In the genomic region with DNA sequence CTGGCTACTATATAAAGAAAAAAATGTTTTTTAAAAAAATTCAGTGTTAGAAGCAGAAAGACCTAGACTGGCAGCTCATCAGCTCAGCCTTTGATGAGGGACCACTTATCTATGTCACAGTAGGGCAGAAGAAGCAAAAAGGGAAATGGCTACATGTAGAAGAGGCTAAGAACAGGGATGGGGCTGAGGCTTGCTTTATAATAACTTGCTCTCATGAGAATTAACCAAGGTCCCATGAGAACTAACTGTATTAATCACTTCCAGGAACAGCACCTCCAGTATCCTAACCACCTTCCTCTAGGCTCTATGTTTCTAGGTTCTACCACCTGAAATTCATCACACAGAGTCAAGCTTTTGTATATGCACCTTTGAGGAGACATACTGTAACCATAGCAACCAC, we compare ENCODE assay signal across 27 mouse cellular contexts. TPM values are rescaled to one million over a fixed set of nuclear protein-coding genes. Genes with fewer than 3 reads are reported as not detected.
"Had no signal": no experiment of that assay in that cellular context is flagged by ENCODE, and none has a peak within 500 bp of the region (broad histone marks: within the 10 kb centered on the region; RNA-seq: fewer than 3 reads in every experiment).

No protein-coding gene starts in this region.

- H3K9me3 ChIP-seq: heart, embryonic 10.5 days; heart, embryonic 12.5 days; hindbrain, embryonic 10.5 days; hindbrain, embryonic 12.5 days; intestine, embryonic 15.5 days; limb, embryonic 10.5 days; limb, embryonic 12.5 days; liver, embryonic 13.5 days had no signal

- ATAC-seq: hindbrain, embryonic 16.5 days; inflammation-experienced regulatory T-cells, adult 6 months; intestine, embryonic 15.5 days; intestine, postnatal 0 days had no signal

- H3K27ac ChIP-seq: gastrocnemius, adult 2 months; heart, embryonic 10.5 days; hindbrain, embryonic 10.5 days; hindbrain, embryonic 12.5 days; hindbrain, embryonic 14.5 days; intestine, embryonic 15.5 days; layer of hippocampus, adult 2 months; left cerebral cortex, adult 2 months; limb, embryonic 10.5 days; limb, embryonic 12.5 days; liver, embryonic 13.5 days had no signal

- H3K9ac ChIP-seq: heart, embryonic 12.5 days; hindbrain, embryonic 12.5 days; hindbrain, embryonic 14.5 days; intestine, embryonic 15.5 days; limb, embryonic 12.5 days; liver, embryonic 13.5 days had no signal

- H3K4me3 ChIP-seq: gastrocnemius, adult 2 months; heart, embryonic 10.5 days; heart, embryonic 12.5 days; hindbrain, embryonic 10.5 days; hindbrain, embryonic 12.5 days; intestine, embryonic 15.5 days; layer of hippocampus, adult 2 months; left cerebral cortex, adult 2 months; limb, embryonic 10.5 days; limb, embryonic 12.5 days; liver, embryonic 13.5 days had no signal

- DNase-seq: gastrocnemius, adult 2 months; gastrocnemius, postnatal 14 days; gastrocnemius, postnatal 36 days; heart, adult 18-20 months; heart, postnatal 10 days; heart, postnatal 4 days; kidney, adult 18-20 months; kidney, adult 8-10 months; kidney, postnatal 10 days; kidney, postnatal 25 days; kidney, postnatal 4 days; liver; liver, embryonic 13.5 days had no signal

- H3K4me1 ChIP-seq: heart, embryonic 10.5 days; heart, embryonic 12.5 days; hindbrain, embryonic 10.5 days; hindbrain, embryonic 12.5 days; intestine, embryonic 15.5 days; limb, embryonic 10.5 days; limb, embryonic 12.5 days; liver, embryonic 13.5 days had no signal

- H3K27me3 ChIP-seq: heart, embryonic 12.5 days; hindbrain, embryonic 12.5 days; intestine, embryonic 15.5 days; limb, embryonic 12.5 days; liver, embryonic 13.5 days had no signal

- H3K36me3 ChIP-seq: heart, embryonic 10.5 days; heart, embryonic 12.5 days; hindbrain, embryonic 10.5 days; hindbrain, embryonic 12.5 days; intestine, embryonic 15.5 days; limb, embryonic 10.5 days; limb, embryonic 12.5 days; liver, embryonic 13.5 days had no signal

- H3K4me2 ChIP-seq: heart, embryonic 12.5 days; hindbrain, embryonic 12.5 days; hindbrain, embryonic 14.5 days; intestine, embryonic 15.5 days; limb, embryonic 12.5 days; liver, embryonic 11.5 days; liver, embryonic 13.5 days had no signal

RNA-seq across cellular contexts. Expression of gene F5, which starts 25.2 kb away (rescaled TPM):
- polyA plus RNA-seq: inflammation-experienced regulatory T-cells, adult 6 months had no signal
